Mouse (Mus musculus) mesoderm, embryonic 11.5 days (tissue): ENCODE results near the gene Ccdc167.

Experiments
- DNase-seq: peaks from one replicate; pipeline ENCODE4 v3.0.0-alpha.2; 2012; ENCODE audit warnings: low read depth, low spot score

The Ccdc167 gene

GRCm38 (mm10) chr17:29716732-29717445 is at the start of gene Ccdc167:
Gene Ccdc167, minus strand, starts transcription at chr17:29717044.
- peak; percentile 97 for DNase-seq

DNA sequence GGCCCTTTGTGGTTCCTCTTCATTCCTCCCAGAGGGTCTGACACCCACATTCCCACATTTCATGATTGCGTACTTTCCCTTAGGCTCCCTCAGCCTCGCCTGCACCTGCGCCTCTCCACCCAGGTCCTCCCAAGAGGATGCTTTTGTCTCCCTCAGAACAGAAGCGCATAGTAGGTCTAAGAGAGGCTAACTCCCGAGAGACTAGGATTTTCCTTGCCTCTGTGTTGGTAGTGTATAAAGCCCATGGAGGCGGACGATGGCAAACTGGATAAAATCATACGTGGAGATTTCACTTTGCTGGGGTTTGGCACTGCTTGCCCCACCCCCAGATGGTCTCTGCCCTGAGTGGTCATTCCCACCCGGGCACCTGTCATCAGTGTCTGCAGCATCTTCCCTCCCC is 48.5 kb upstream of the Ccdc167 start:
- no peak for DNase-seq

GRCm38 (mm10) chr17:29762551-29762950 is 45.7 kb upstream of the Ccdc167 start:
- DNase-seq, result peak; percentile 65

- no peak for DNase-seq
These were observed 45.1 kb upstream of the Ccdc167 start for GRCm38 (mm10) chr17:29761938-29762337.

DNA sequence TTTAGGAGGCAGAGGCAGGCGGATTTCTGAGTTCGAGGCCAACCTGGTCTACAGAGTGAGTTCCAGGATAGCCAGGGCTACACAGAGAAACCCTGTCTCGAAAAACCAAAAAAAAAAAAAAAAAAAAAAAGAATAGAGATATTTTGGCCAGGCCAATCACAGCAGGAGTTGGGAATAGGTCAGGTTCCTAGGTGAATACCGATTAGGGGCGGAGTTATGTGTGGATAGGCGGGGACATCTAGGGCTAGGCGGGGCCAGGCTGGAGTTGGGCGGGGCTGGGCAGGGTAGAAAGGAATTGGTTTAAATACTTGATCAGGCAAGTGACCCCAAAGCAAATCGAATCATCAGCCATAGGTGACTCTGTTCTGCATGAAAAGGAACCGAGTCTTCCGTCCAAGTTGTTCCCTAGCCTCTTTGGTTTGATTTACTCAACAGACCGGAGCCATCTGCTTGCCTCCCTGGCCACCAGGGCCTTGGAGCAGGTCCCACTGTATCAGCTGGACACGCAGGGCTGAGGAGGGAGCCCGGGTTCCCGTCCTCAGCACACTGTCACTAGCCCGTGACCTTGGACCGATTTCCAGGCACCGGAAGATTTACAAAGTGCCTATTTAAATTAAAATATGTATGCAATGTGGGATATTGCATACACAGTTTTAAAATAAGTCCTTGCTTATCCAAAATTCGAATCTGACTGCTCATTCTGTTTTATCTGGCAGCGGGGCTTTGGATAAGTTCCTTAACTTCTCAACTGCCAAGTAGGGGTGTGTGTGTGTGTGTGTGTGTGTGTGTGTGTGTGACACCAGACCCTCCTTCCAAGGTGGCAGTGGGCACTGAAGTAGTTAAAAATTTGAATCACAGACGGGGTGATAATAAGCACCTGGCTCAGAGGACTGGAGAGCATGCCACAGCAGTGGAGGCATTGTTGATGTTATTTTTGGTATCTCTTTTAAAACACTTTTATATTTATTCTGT is 43.8 kb upstream of the Ccdc167 start:
- no peak for DNase-seq

- no peak for DNase-seq
These were observed 43.1 kb upstream of the Ccdc167 start for GRCm38 (mm10) chr17:29759963-29760362.

DNA sequence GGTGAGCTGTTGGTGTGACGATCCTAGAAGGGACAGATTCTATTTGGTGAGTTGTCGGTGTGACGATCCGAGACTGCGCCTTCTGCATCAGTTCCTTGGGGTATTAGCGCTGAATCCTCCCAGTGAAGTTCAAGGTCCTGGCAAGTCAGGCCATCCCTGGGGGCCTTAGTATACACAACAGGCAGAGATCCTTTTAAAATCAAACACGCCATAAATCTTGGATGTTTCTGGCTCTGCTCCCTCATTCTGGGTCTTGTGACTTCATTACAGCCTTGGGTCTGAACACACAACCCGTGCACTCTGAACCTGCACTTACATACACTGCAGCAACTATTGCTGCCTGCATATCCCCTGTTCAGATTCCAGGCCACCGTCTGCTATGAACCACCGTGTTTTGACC is 39.5 kb upstream of the Ccdc167 start:
- no peak for DNase-seq

DNA sequence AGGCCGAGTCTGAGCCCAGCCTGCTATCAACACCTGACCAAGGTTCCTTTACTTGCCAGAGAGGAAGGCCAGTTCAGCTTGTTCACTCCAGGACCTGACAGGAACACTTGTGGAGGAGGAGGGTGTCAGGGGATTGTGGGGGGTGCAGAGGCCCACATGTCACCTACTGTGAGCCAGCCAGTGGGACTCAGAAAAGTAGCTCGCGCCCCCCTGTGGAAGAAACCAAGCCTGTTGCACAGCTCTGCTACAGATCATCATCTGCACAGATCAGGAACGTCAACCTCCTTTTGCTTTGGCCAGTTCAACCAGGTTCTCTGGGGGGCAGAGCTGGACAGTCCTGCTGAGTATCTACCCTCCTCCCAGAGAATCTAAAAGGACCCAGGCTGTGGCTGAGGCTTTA is 37.7 kb upstream of the Ccdc167 start:
- DNase-seq, result no peak

GRCm38 (mm10) chr17:29747466-29747865 is 30.6 kb upstream of the Ccdc167 start:
- no peak for DNase-seq

GRCm38 (mm10) chr17:29737849-29738804 is 21.3 kb upstream of the Ccdc167 start:
- no peak for DNase-seq

GRCm38 (mm10) chr17:29736448-29737014 is 19.7 kb upstream of the Ccdc167 start:
- no peak for DNase-seq

DNA sequence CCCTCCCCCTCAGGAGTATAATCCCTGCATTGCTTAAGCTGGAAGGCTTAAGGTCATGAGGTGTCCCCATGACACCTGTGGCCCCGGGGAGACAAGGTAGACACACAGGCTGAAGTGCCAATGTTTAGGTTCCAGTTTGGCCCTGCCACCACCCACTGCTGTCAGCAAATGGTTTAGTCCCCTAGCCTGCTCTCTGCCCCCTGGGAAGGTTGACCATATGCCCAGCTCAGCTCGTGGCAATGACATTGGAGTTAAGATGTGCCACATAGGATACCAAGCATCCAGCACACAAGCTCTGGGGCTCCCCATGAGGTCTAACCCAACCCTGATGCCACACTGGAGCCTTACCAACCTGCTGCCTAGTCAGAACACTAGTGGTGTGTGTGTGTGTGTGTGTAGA is 15.7 kb upstream of the Ccdc167 start:
- no peak for DNase-seq

DNA sequence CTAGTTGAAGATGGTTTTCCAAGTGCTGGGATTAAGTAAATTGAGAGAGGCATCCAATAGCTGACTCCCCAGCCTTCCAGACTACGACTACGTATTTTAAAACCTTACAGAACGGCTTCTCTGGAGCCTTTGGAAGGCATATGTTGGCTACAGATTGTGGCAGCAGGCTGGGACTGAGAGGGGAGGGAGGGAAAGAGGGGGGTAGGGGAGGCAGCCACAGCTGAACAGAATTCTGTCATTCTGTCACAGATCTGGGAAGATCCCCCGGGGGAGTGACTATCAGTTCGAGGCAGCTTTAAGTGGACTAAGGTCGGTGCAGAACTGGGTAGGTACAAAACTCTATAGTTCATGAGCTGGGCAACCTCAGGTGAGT is 15.1 kb upstream of the Ccdc167 start:
- DNase-seq, result no peak

GRCm38 (mm10) chr17:29731266-29731952 is 14.6 kb upstream of the Ccdc167 start:
- DNase-seq, result peak; percentile 45

DNA sequence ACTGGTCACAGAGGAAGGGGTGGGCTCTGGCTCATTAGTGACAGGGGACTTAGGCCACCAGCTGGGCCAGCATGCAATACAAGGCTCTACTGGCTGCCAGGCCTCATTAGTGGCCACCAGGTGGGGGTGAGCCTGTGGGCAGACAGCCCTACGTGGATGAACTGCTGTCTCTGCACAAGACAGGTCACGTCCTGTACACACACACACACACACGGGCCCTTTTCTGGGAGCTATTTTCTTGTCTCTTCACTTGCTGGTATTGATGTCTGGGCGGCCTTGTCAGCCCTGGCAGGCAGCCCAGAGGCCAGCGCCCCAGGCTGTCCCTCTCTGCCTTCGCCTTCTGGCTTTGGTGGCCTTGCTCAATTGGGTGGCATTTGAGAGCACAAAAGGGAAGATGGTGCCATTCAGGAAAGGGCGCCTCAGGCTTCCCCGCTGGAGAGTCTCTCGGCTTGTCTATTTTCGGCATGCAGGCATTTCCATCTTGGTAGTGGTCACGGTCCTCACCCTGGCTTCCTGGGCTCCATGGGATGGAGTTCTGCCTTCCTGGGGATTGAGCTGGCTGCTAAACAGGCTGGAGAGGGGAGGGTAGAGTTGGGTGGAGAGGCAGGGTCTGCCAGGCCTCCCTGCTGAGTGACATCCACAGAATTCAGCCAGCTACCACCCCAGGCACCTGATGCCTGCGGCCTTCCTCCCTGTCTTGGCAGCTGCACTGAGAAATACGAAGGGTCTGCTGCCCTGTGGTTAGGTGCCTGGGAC is 13.8 kb upstream of the Ccdc167 start:
- no peak for DNase-seq

- no peak for DNase-seq
These were observed 11.2 kb upstream of the Ccdc167 start for GRCm38 (mm10) chr17:29728082-29728481.

- DNase-seq, result no peak
These were observed 8.3 kb upstream of the Ccdc167 start for GRCm38 (mm10) chr17:29725027-29725620.

DNA sequence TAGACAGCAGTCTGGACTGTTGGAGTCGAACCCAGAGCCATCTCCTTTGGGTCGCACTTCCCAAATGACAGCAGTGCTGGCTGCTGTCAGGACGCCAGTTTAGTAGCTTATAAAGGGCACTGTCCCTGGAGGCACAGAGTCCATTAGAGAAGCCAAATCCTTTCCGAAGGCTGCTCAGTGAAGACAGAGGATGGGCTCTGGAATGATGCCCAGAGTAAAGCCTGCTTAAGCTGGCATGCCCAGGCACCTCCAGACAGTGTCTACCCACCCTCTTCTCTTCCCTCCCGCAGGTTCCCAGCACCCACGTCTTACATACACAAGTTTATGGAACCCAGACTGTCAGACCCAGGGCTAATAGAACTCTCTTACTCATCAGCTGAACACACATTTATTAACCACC is 7.8 kb upstream of the Ccdc167 start:
- no peak for DNase-seq

- no peak for DNase-seq
These were observed 4.0 kb upstream of the Ccdc167 start for GRCm38 (mm10) chr17:29720755-29721365.
